Mouse (Mus musculus) heart, postnatal 36 days (tissue): Measurements from ENCODE around the gene Ttll6. TPM values are rescaled to one million over a fixed set of nuclear protein-coding genes. Genes with fewer than 3 reads are reported as not detected.
A peak's percentile ranks its signal among the peaks of the same experiment; 100 is the strongest.

Experiments used
- DNase-seq, 2 experiments: peaks; one replicate each; pipeline ENCODE4 v3.0.0; 2021 to 2022
- intact Hi-C: fragments of 180-260 bp; cut with DNase I; formaldehyde crosslinking; loops from one replicate; pipeline ENCODE4 v1.15.1; 2025
- total RNA-seq, 2 experiments: library from RNA; stranded (reverse); gene quantifications; 2 replicates each; pipeline ENCODE4 v1.2.3; 2021

Gene Ttll6
- total RNA-seq, 2 experiments from 2014 or later = not detected

DNA sequence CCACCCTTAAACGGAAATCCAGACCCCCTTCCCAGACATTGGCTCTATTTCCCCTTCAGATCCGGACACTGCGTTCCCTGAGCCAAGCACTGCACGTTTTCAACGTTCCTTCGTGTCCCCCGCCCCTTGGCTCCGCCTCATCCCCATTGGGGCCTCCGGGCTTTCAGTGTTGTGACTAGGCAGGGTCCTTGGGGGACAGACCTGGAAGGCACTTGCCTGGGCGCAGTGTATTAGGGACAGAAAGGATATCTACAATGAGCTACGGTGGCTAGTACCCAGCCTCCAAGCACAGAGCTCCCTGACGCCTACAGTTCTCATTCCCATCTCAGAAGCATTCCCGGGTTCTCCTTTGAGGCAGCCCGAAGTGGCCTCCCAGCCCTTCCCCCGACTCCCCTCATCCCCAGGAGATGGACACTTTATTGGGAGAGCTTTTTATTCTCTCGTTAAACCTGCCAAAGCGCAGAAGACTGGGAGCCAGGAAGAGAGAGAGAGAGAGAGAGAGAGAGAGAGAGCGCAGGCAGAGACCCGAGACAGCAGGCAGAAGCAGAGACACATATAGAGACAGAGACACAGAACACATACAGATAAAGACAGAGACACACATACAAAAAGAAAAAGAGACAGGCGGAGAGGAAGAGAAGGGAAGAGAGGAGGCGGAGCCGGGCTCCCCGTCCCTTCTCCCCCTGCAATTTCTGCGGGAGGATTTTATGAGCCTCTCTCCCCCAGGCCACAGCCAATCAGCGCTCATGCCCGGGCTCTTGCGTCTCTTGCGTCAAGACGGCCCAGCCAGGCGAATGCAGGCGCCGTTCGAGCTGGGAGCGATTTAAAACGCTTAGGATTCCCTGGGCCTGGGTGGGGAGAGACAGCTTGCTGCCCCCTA is 60.2 kb downstream of the Ttll6 start, which contains the start of gene Hoxb13:
Gene Hoxb13, plus strand, starts transcription at position 796 of the 880 bp plus-strand sequence.
- intact Hi-C loops = no loop called here
- DNase-seq = no peak

DNA sequence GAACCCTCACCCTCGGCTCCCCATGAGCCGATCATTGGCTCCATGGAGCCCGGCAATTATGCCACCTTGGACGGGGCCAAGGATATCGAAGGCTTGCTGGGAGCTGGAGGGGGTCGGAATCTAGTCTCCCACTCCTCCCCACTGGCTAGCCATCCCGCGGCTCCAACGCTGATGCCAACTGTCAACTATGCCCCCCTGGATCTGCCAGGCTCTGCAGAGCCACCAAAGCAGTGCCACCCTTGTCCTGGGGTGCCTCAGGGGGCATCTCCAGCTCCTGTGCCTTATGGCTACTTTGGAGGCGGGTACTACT is 60.8 kb downstream of the Ttll6 start:
- intact Hi-C loops = no loop called here
- no peak for DNase-seq

- intact Hi-C loops = loop anchor here (5.0 kb wide), 1 partner anchor 162 kb away; no protein-coding TSS in a partner anchor
- DNase-seq = no peak
Measured at GRCm38 (mm10) chr11:96194961-96195640, 61.5 kb downstream of the Ttll6 start.

GRCm38 (mm10) chr11:96195769-96196280 is 62.2 kb downstream of the Ttll6 start:
- no peak for DNase-seq
- intact Hi-C loops = loop anchor here (5.0 kb wide), 1 partner anchor 161 kb away; no protein-coding TSS in a partner anchor

DNA sequence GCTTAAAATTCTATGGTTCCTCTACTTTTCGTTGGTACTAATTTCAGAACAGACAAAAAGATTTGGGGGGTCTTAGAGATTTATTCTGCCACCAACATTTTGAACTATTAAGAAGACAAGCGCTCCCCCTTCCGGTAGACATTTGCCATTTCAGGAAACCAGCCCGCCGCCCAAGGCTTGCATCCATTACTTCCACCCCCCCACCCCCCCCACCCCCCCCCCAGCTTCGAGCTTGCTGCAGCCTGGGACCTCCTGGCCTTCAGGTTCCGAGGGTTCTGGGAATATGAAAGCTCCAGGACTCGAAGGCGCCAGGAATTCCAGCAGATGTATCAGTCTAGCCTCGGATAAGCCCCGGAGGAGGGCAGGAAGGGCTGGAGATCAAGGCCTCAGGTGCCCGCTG is 65.1 kb downstream of the Ttll6 start:
- DNase-seq = peak in 1 of 2 experiments; percentile 16
- intact Hi-C loops = loop anchor here (5.0 kb wide), 1 partner anchor 159 kb away; no protein-coding TSS in a partner anchor

DNA sequence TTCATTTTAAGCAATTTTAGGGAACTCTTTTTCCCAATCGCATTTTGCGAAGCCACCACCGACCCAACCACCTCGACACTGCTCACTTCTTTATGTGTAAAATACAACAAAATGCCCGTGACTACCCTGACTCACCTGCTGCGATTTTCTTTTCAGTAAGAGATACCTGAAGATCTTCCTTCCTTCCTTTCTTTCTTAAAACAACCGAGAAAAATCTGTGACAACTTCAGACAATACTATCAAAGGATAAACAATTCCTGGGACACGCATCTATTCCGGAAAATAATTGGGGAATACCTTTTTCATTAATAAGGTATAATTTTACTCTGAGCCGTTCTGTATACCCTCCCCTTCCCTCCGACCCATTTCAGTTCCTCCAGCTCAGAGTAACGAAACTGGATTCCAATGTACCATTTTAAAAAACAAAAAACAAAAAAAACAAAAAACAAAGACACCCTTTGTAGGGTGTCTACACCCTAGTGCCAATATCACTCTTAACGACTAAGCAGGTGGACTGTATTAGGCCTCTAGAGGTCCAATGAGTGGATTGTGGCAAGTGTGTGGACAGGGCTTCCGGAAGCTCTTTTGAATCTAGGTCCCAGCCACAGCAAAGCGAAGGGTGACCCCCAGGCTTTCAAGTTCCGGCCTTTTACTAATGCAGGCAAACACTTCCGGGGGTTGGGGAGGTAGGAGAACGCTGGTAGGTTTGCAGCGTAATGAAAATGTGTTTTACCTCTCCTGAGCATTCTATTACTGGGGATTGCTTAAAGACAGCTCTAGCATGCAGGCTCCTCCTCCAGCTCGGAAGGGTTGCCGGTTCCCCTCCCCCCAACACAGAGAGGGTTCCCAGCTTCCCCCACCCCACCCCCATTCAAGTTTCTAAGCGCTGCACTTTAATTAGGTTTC is 65.8 kb downstream of the Ttll6 start:
- DNase-seq = no peak
- intact Hi-C loops = loop anchor here (5.0 kb wide), 2 partner anchors 158 to 187 kb away; no protein-coding TSS in a partner anchor

DNA sequence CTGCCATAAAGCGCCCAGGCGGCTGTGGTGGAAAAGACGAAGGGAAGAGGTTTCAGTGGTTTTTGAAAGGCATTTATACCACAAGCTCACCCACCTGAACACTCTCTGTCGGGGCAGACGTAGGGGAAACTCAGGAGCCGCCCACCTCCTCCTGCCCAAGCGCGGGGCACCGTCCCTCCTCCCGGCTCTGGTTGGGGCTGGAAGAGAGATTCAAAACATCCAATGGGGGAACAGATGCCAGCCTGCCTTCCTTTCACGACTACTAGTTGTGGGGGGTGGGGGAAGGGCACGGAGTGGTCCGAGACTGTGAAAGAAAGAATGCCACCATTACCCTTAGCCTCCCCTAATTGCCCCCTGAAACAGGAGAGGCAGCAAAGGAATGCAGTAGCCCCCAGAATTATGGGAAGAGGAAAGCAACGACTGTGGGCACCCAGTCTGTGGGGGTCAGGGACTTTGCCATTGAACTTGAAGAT is 66.6 kb downstream of the Ttll6 start:
- DNase-seq = no peak
- intact Hi-C loops = loop anchor here (5.0 kb wide), 1 partner anchor 188 kb away; no protein-coding TSS in a partner anchor

DNA sequence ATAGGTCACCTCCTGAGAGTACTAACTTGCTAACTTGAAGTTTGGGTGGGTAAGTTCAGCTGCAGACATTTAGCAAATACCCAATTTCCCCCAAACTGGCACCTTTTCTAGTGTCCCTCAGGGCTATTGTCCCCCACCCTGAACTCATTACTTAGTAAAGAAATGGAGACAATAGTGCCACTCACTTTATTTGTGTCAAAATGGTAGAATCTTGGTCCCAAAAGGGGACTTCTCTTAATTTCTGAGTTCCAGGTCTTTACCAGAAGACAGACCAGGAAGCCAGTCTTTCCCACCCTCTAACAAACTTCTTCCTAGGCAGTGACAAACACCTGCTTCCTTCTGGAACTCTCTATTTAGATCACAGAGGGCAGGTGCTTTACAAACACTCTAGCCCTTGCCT is 68.2 kb downstream of the Ttll6 start:
- no peak for DNase-seq
- intact Hi-C loops = loop anchor here (5.0 kb wide), 1 partner anchor 189 kb away; no protein-coding TSS in a partner anchor

DNA sequence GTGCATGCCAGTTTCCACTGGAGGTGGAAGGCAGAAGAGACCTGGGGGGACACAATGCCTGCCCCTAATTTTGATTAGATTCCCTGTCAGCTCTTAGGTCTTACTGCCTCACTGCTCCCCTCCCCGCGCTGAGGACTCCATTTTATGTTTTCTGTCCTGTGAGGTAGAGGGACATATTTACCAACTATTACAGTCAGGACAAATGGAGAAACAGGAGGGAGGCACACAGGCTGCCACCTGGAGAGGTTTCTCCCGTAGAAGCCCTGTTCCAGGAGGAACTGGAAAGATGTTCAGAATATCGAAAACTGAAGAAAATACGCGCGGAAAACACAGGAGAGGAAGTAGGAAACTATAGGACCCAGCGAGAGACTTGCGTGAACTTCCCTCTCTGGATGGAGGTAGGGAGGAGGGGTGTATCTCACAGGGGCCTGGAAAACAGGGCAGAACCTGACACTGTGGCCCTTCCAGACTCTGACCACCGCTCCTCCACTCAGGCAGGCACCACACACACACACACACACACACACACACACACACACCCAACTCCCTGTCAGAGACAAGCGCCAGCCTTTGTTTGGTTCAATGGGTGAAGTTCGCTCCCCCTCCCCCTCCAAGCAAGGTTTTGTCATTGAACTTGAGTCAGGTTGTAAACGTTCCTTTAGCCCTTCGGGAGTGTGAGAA is 69.0 kb downstream of the Ttll6 start:
- DNase-seq = no peak
- intact Hi-C loops = loop anchor here (5.0 kb wide), 1 partner anchor 190 kb away; no protein-coding TSS in a partner anchor

DNA sequence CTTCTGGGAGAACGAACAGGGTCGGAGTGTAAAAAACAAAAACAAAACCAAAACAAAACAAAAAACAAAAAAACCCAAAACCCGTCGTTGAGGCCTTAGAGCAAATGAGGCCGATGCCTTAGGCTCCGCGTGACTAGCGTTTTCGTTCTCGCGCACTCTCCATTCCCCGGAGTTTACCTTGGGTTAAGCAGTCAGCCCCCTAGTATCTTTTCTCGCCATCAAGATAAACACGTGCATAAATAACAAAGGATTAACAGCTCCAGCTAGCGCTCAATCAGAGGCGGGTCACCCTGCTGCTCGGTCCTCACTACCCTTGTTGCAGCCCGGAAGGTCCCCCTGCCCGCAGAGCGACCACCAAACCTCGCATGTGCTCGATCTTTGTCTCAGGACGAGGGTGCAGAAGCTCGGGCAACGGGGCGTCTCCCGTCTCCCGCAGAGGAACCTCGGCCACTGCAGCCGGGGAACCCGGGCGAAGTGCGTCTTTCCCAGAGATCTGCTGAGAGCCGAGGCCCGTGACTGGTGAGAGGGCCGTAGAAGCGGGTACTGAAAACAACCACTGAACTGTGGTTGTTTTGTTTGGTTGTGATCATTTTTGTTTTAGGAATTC is 69.7 kb downstream of the Ttll6 start:
- peak in 1 of 2 experiments; percentile 12 for DNase-seq
- intact Hi-C loops = loop anchor here (5.0 kb wide), 1 partner anchor 191 kb away; no protein-coding TSS in a partner anchor

GRCm38 (mm10) chr11:96203789-96204186 is 70.2 kb downstream of the Ttll6 start:
- DNase-seq = peak in 1 of 2 experiments; percentile 8
- intact Hi-C loops = loop anchor here (5.0 kb wide), 1 partner anchor 191 kb away; no protein-coding TSS in a partner anchor

- no peak for DNase-seq
- intact Hi-C loops = loop anchor here (5.0 kb wide), 1 partner anchor 192 kb away; no protein-coding TSS in a partner anchor
Measured at GRCm38 (mm10) chr11:96204351-96204750, 70.8 kb downstream of the Ttll6 start.

DNA sequence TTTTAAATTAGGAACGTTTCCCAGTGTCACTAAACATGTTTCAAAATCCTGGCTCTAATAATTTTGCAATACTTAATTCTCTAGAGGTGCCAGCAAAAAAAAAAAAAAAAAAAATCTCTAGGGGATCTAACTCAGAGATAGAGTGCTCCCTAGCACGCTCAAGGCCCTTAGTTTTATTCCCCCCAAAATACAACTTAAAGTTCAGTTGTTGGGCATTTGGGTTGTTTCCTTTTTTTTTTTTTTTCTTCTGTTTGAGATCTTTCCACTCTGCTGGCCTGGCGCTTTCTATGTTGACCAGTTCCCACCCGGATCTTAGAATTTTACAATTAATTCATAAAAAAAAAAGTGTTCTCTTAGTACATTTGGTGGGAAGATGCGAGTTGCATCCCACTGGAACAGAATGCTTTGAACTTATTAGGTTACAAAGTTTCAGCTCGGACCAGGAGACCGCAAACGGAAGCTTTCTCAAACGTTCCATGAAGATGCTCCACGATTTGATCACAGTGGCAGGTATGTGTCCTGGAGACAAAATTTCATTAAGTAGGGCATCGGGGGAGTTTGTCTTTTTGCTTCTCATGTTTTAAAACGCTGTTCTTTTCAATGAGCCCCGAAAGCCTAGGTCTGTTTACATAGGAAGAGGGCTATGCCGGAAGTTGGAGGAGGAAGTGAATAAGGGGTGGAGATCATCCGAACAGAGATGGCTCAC is 72.0 kb downstream of the Ttll6 start:
- no peak for DNase-seq
- intact Hi-C loops = no loop called here

Other genes starting within 250 kb of the Ttll6 start
- not detected for gene B4galnt2, start 218.9 kb upstream of the Ttll6 start, total RNA-seq
- gene Igf2bp1, start 127.8 kb upstream of the Ttll6 start, total RNA-seq = under 1 TPM; 0.08 to 0.17 TPM
- not detected for gene Gip, start 109.2 kb upstream of the Ttll6 start, total RNA-seq
- 10 to 100 TPM; 44.1 to 46.2 TPM for gene Snf8, start 98.9 kb upstream of the Ttll6 start, total RNA-seq
- gene Ube2z, start 68.4 kb upstream of the Ttll6 start, total RNA-seq = 10 to 100 TPM; 30.7 to 32.1 TPM
- gene Atp5g1, start 58.1 kb upstream of the Ttll6 start, total RNA-seq = 1,000 to 10,000 TPM; 3,285 to 3,604 TPM
- gene Calcoco2, start 21.8 kb upstream of the Ttll6 start, total RNA-seq = not detected
- gene Hoxb13, start 60.5 kb downstream of the Ttll6 start, total RNA-seq = not detected
- not detected for gene Hoxb9, start 137.7 kb downstream of the Ttll6 start, total RNA-seq
- not detected for gene Hoxb8, start 148.1 kb downstream of the Ttll6 start, total RNA-seq
- gene Hoxb7, start 152.8 kb downstream of the Ttll6 start, total RNA-seq = not detected
- not detected for gene Hoxb6, start 158.7 kb downstream of the Ttll6 start, total RNA-seq
- gene Hoxb5, start 169.6 kb downstream of the Ttll6 start, total RNA-seq = under 1 TPM; 0.19 to 0.22 TPM
- gene Hoxb4, start 184.5 kb downstream of the Ttll6 start, total RNA-seq = under 1 TPM; 0.51 to 0.53 TPM
- under 1 TPM; 0.42 to 0.68 TPM for gene Hoxb3, start 189.5 kb downstream of the Ttll6 start, total RNA-seq
- gene Hoxb2, start 216.7 kb downstream of the Ttll6 start, total RNA-seq = 1 to 10 TPM in 1 of 2 experiments, under 1 TPM in 1; 0.51 to 1.1 TPM
- not detected for gene Hoxb1, start 232.0 kb downstream of the Ttll6 start, total RNA-seq